Mouse (Mus musculus) liver, embryonic 13.5 days (tissue): ENCODE results near the gene Sfxn2. TPM values are rescaled to one million over a fixed set of nuclear protein-coding genes. Genes with fewer than 3 reads are reported as not detected.

Experiments
- ATAC-seq: fragments of 200-750 bp; cut with Nextera tagmentation; 2 replicates; pipeline ENCODE4 v1.8.0; 2017; ENCODE audit warnings: low read depth, mild to moderate bottlenecking, moderate number of reproducible peaks, moderate library complexity
- DNase-seq: peaks from one replicate; pipeline ENCODE4 v3.0.0; 2022
- H3K27ac ChIP-seq: fragments of 300-500 bp; sonication (generic); 2 replicates; pipeline ENCODE4 v1.5.1; 2015; ENCODE audit warnings: moderate library complexity, mild to moderate bottlenecking, inconsistent platforms
- H3K27me3 ChIP-seq: fragments of 300-500 bp; sonication (generic); 2 replicates; pipeline ENCODE4 v1.6.1; 2015; ENCODE audit warnings: mild to moderate bottlenecking, inconsistent platforms
- H3K36me3 ChIP-seq: fragments of 300-500 bp; sonication (generic); 2 replicates; pipeline ENCODE4 v1.6.1; 2015; ENCODE audit warnings: mild to moderate bottlenecking, inconsistent platforms
- H3K4me1 ChIP-seq: fragments of 300-500 bp; sonication (generic); replicated peaks from 2 replicates; pipeline ENCODE4 v1.6.1; 2015; ENCODE audit warnings: inconsistent platforms
- H3K4me2 ChIP-seq: fragments of 300-500 bp; sonication (generic); 2 replicates; pipeline ENCODE4 v1.6.1; 2015; ENCODE audit warnings: inconsistent platforms, mild to moderate bottlenecking, moderate library complexity
- H3K4me3 ChIP-seq: fragments of 300-500 bp; sonication (generic); replicated peaks from 2 replicates; pipeline ENCODE4 v1.5.1; 2015; ENCODE audit warnings: mild to moderate bottlenecking, inconsistent platforms
- H3K9ac ChIP-seq: fragments of 300-500 bp; sonication (generic); 2 replicates; pipeline ENCODE4 v1.6.1; 2015; ENCODE audit warnings: mild to moderate bottlenecking, inconsistent platforms
- H3K9me3 ChIP-seq: fragments of 300-500 bp; sonication (generic); replicated peaks from 2 replicates; pipeline ENCODE4 v1.6.1; 2016; ENCODE audit warnings: inconsistent platforms
- WGBS: fragments of 180-500 bp; shearing (Covaris S2); methylation state at CpG from one replicate; pipeline ENCODE4 v1.1.7; 2015; ENCODE audit not compliant: insufficient replicate concordance; 5-methylcytosine and 5-hydroxymethylcytosine counted together
- polyA plus RNA-seq: library from polyadenylated mRNA; unstranded; fragments of >200 nt; fragmentation: Nextera tagmentation; extraction: Ambion mirVana; gene quantifications from 2 replicates; pipeline ENCODE4 v1.2.1, GENCODE M21; 2015

Sfxn2 gene
- polyA plus RNA-seq, 1 experiment from 2014 or later, result 18.3 TPM

DNA sequence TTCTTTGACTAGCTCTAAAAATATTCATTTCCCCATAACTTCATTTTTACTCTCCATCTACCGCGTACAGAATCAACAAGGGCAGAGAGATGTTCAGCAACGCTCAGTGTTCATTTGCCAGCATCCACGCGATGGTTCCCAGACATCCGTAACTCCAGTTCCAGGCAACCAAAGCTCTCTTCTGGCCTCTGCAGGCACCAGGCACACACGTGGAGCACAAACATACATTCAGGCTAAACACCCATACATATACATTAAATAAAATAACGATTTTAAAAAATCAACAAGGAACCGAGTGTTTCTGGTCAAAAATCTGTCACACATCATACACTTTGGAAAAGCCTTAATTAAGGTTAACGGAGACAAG, 1.3 kb upstream of the Sfxn2 start:
- H3K4me3 ChIP-seq, result peak overlapping the region; percentile 76
- H3K27me3 ChIP-seq, result no peaks in the 10 kb centered on the region
- H3K9me3 ChIP-seq, result no peaks in the 10 kb centered on the region
- H3K36me3 ChIP-seq, result no peaks in the 10 kb centered on the region
- H3K9ac ChIP-seq, result peak overlapping the region; percentile 74
- peak overlapping the region; percentile 98 for H3K4me2 ChIP-seq
- peaks cover 45% of the 10 kb centered on the region for H3K4me1 ChIP-seq
- no peak overlapping the region for H3K27ac ChIP-seq
- ATAC-seq (no peak), DNase-seq (no peak)
- 51% methylated on average over 10 of the region's 10 CpGs for WGBS

DNA sequence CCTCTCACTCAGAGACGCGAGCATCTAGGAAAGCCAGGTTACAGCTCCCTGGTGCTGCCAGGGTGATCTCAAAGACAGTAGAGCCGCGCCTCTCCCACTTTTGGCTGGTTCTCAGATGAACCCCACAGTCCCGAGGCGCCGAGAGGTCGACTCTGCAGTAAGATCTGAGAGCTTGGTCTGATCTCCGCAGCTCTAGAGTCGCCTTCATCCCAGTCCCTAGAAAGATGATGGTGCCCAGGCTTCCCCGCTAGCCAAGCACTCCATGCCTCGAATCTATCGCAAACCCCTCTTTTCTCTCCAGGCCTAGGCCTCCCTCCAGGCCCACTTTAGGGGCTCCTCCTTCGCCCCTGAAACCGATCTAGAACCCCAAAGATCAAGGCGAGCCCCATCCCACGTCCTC, 617 bp upstream of the Sfxn2 start:
- Histone ChIP-seq H3K4me1 (peaks cover 45% of the 10 kb centered on the region), H3K9ac (peak overlapping the region; percentile 74), H3K36me3 (no peaks in the 10 kb centered on the region), H3K27me3 (no peaks in the 10 kb centered on the region), H3K4me2 (peak overlapping the region; percentile 98), H3K4me3 (peak overlapping the region; percentile 76), H3K9me3 (no peaks in the 10 kb centered on the region), H3K27ac (peak overlapping the region; percentile 48)
- ATAC-seq (peak; percentile 19), DNase-seq (no peak)
- under 1% methylated on average over 17 of the region's 17 CpGs for WGBS

DNA sequence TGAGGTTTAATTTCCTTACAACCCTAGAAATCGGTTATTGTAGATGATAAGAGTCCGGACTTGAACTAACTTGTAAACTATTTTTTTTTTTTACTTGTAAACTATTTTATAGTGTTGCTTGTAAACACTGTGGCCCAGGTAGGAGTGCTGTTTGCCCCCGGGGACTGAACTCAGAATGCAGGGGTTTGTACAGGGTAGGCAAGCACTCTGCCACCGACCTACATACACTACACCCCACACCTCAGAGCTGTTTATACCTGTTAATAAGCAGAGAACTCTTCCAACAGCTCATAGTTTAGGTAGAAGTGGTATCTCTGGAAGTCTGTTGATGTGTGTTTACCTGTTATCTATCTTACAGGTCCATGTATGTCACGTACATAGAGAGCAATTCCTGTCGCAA, 825 bp downstream of the Sfxn2 start:
- ATAC-seq (no peak), DNase-seq (no peak)
- 28% methylated on average over 6 of the region's 6 CpGs for WGBS
- Histone ChIP-seq H3K36me3 (no peaks in the 10 kb centered on the region), H3K4me1 (peaks cover 51% of the 10 kb centered on the region), H3K9ac (peak overlapping the region; percentile 83), H3K9me3 (no peaks in the 10 kb centered on the region), H3K27me3 (no peaks in the 10 kb centered on the region), H3K4me2 (peak overlapping the region; percentile 98), H3K4me3 (peak overlapping the region; percentile 76), H3K27ac (peak overlapping the region; percentile 85)

DNA sequence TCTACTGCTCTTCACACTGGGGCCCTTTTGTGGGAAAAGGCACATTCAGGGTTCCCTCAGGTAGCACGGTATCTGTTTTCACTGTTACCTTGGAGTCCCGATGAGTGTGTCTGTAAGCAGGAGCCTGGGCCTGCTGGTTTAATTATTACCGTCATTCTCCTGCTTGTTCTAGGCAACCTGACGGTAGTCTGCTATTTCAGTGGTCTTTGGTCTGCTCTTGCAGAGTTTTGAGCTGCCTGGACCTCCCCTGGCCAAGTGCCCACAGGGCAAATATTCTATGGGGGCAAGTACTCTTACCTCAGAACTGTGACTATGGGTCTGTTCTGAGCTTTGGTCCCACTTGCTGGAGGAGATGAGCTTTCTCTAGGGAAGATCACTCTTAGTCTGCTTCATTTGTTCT, 2.0 kb downstream of the Sfxn2 start:
- ATAC-seq, result no peak
- peak overlapping the region; percentile 98 for H3K4me2 ChIP-seq
- H3K27ac ChIP-seq, result peak overlapping the region; percentile 85
- DNase-seq, result no peak
- no peaks in the 10 kb centered on the region for H3K27me3 ChIP-seq
- H3K4me3 ChIP-seq, result peak overlapping the region; percentile 76; the same call in 1 of the 2 replicates
- H3K9me3 ChIP-seq, result no peaks in the 10 kb centered on the region
- peak overlapping the region; percentile 83; the same call in 1 of the 2 replicates for H3K9ac ChIP-seq
- peaks cover 51% of the 10 kb centered on the region for H3K4me1 ChIP-seq
- 54% methylated on average over 4 of the region's 4 CpGs for WGBS
- no peaks in the 10 kb centered on the region for H3K36me3 ChIP-seq

DNA sequence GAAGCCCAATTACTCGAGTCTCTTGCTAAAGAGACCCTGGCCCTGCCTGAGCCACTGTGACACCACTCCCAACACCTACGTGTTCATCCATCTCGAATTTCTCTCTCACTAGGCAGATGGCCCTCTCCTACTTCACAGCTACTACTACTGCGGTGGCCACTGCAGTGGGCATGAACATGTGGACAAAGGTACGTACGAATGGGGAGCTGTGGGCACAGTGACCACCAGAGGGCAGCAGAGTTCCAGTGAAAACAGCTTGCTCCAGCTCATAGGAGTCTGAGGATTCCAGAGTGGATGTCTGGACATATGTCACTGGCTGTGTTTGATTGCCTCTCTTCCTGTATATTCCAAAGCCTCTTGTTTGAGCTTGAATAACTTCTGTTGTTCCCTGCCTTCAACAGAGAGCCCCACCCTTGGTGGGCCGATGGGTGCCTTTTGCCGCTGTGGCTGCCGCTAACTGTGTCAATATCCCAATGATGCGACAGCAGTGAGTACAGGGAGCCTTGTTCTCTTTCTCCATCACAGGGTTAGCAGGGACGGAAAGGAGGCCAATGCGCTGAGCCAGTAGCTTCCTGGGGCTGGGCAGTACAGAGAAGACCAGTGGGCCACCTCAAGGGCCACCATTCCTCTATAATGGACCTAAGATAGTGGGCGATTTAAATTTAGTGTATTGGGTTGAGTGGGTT, 14.8 kb downstream of the Sfxn2 start:
- H3K9me3 ChIP-seq, result no peaks in the 10 kb centered on the region
- peaks cover 57% of the 10 kb centered on the region for H3K36me3 ChIP-seq
- WGBS, result 62% methylated on average over 13 of the region's 13 CpGs
- peak; percentile 30; the same call in 1 of the 2 replicates for ATAC-seq
- no peaks in the 10 kb centered on the region for H3K4me1 ChIP-seq
- no peaks in the 10 kb centered on the region for H3K27me3 ChIP-seq
- no peak overlapping the region for H3K27ac ChIP-seq
- DNase-seq, result peak; percentile 63
- no peak overlapping the region for H3K9ac ChIP-seq
- no peak overlapping the region for H3K4me2 ChIP-seq
- H3K4me3 ChIP-seq, result no peak overlapping the region

DNA sequence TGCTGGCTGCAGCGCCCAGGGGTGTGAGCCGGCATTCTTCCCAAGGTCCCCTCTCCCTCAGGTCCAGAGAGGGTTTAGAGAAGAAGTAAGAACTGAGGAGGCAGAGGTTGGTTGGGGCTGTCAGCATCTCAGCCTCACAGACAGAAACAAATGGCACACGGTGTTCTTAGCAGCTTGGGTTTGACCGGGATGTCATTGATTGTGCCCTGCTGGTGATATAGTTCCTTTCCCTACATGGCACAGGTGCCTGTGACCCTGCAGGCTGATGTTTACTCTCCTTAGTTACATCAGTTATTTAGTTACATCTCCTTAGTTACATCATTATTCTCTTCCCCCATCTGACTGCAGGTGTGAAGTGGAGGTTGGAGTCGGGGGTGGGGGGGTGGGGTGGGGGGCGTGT, 18.4 kb downstream of the Sfxn2 start:
- WGBS, result 75% methylated on average over 6 of the region's 6 CpGs
- Histone ChIP-seq H3K4me1 (no peaks in the 10 kb centered on the region), H3K9ac (no peak overlapping the region), H3K27me3 (no peaks in the 10 kb centered on the region), H3K36me3 (peaks cover 66% of the 10 kb centered on the region), H3K4me3 (no peak overlapping the region), H3K27ac (no peak overlapping the region), H3K9me3 (no peaks in the 10 kb centered on the region), H3K4me2 (no peak overlapping the region)
- ATAC-seq, result no peak
- DNase-seq, result no peak

DNA sequence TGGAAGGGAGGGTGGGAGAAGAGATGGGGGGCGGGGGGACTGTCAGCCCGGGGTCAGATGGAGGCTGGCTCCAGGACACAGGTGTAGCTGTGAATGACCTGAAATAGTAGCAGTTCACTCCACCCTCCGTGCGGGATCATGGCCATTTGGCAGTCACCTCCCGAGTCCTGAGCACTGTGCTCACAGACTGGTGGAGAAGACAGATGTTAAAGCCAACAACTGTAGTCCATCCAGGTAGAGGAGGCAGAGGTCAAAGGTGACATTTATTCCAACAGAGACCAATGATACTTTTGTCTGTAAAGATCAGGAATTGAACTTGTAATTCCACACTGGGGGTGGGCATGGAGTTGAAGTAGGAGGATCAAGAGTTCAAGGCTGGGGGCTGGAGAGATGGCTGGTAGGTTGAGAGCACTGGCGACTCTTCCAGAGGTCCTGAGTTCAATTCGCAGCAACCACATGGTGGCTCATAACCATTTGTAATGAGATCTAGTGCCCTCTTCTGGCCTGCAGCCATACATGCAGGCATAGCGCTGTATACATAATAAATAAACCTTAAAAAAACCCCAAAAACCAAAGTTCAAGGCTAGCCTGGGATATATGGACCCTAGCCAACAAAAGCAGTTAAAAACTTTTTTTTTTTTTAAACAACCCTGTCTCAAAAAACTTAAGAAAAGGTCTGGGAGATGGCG, 19.7 kb downstream of the Sfxn2 start:
- Histone ChIP-seq H3K4me2 (no peak overlapping the region), H3K27ac (no peak overlapping the region), H3K4me1 (peaks cover under 1% of the 10 kb centered on the region), H3K27me3 (no peaks in the 10 kb centered on the region), H3K4me3 (no peak overlapping the region), H3K9ac (no peak overlapping the region), H3K9me3 (no peaks in the 10 kb centered on the region), H3K36me3 (peaks cover 62% of the 10 kb centered on the region)
- DNase-seq (no peak), ATAC-seq (no peak)
- 88% methylated on average over 9 of the region's 9 CpGs for WGBS

DNA sequence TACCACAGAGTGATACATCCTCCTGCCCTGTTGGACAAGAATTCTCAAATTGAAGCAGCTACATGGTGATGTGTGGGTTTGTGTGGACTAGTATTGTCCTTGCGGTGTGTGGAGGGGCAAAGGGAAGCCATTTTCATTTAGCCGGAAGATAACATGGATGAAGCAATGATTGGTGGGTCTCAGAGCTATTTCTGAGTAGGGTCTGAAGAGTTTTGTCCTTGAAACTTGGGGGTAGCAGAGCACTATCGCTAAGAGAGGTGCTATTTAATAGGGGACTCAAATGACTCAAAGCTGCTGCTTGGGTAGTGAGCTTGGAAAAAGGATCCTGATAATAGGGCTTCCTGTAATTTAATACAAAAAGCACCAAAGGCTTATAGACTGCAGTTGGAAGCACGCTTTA, 25.0 kb downstream of the Sfxn2 start:
- ATAC-seq (no peak), DNase-seq (no peak)
- H3K36me3 ChIP-seq, result peaks cover 21% of the 10 kb centered on the region; the same call in 1 of the 2 replicates
- peak overlapping the region; percentile 93 for H3K4me2 ChIP-seq
- 86% methylated on average over 4 of the region's 4 CpGs for WGBS
- peak overlapping the region; percentile 96 for H3K4me3 ChIP-seq
- no peaks in the 10 kb centered on the region for H3K9me3 ChIP-seq
- H3K27me3 ChIP-seq, result no peaks in the 10 kb centered on the region
- peaks cover 43% of the 10 kb centered on the region for H3K4me1 ChIP-seq
- H3K27ac ChIP-seq, result no peak overlapping the region; the same call in 1 of the 2 replicates
- no peak overlapping the region for H3K9ac ChIP-seq

DNA sequence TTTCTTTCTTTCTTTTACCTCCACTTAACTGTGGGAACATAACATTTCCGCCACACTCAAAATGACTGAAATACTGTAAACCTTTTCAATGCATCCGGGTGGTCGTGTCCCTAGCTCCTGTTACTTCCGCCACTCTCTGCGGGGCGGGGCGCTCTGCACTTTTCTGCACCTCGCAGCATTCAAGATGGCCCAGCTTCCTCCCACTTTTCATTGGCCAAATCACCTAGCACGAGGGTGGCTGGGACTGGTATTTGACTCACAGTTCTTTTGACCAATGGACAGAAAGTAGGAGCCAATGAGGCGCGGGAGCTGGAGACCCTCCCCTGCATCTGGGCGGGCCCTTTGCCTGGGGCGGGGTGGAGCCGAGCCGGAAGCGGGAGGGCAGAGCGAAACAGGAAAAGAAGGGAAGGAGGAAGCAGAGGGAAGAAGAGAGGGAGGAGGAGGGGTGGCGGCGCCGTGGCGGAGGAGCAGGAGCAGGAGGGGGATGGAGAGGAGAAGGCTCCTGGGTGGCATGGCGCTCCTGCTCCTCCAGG, 25.6 kb downstream of the Sfxn2 start, which contains the start of gene Wbp1l:
TSS of gene Wbp1l (plus strand) at position 365 of the 533 bp plus-strand sequence.
- peak within 1 kb of the TSS; percentile 96 for H3K4me3 ChIP-seq
- peak within 1 kb of the TSS; percentile 89 for H3K9ac ChIP-seq
- under 1% methylated on average over 22 of the region's 22 CpGs for WGBS
- peak within 1 kb of the TSS; percentile 93 for H3K4me2 ChIP-seq
- no peaks in the 10 kb centered on the region for H3K9me3 ChIP-seq
- DNase-seq (peak; percentile 97), ATAC-seq (peak; percentile 98)
- peaks cover 47% of the 10 kb centered on the region for H3K4me1 ChIP-seq
- peak within 1 kb of the TSS; percentile 74 for H3K27ac ChIP-seq
- H3K36me3 ChIP-seq, result peaks cover 19% of the 10 kb centered on the region; the same call in 1 of the 2 replicates
- H3K27me3 ChIP-seq, result no peaks in the 10 kb centered on the region

DNA sequence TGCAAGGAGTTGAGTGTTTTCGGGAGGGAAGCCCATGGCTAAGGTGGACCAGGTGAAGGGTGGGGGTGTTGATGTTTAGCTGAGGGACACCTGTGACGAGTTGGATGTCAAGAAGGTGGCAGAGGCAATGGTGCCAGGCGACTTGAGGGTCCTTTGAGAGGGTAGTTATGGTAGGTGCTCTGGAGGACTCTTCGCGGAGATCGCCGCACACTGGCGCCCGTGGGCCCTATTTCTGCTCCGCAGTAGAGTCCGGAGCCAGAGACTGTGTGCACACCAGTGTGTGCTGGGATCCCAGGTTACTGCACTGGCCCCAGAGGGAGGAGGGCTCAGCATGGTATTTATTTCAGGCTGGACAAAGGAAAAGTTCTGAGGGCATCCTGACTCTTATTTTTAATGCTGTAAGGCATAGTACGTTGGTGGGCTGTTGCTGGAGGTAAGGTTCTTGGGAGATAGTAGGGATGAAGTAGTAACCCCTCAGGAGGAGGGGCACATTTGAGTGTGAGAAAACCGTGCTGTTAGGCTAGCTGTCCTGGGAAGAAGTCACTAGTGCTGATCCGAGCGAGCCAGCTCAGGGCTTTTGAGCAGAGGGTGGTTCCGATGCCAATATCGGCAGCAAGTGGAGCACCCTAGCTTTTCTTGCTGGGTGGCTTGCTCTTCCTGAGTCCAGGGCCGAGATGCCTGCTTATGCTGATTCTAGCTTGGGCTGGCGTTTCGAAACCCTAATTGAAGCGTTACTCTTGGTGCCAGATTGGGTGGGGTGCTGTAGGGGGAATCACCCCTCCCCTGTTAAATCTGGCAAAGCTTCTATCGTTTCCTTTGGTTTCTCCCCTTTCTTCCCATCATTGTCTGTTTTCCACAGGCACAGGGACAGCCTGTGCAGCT, 26.5 kb downstream of the Sfxn2 start:
- H3K4me1 ChIP-seq, result peaks cover 47% of the 10 kb centered on the region
- 10% methylated on average over 22 of the region's 22 CpGs for WGBS
- peak overlapping the region; percentile 96 for H3K4me3 ChIP-seq
- peak overlapping the region; percentile 74 for H3K27ac ChIP-seq
- peak overlapping the region; percentile 89 for H3K9ac ChIP-seq
- no peaks in the 10 kb centered on the region for H3K9me3 ChIP-seq
- no peaks in the 10 kb centered on the region for H3K27me3 ChIP-seq
- ATAC-seq (0 out of 2 replicates have a peak, but pooled peaks have one; percentile 1), DNase-seq (no peak)
- peak overlapping the region; percentile 93 for H3K4me2 ChIP-seq
- peaks cover 11% of the 10 kb centered on the region; the same call in 1 of the 2 replicates for H3K36me3 ChIP-seq
